Mouse (Mus musculus): ENCODE data around the gene Stk19.
"Not testable (repeated sequence)": the region's sequence is repeated elsewhere in the genome, so short reads cannot be mapped to it uniquely, and the experiment has no call there.

Stk19 gene

GRCm38 (mm10) chr17:34840736-34841307, 4.1 kb upstream of the Stk19 start:
- DNase-seq (ENCODE audit: low spot score in 2 of 2) = no peak

DNA sequence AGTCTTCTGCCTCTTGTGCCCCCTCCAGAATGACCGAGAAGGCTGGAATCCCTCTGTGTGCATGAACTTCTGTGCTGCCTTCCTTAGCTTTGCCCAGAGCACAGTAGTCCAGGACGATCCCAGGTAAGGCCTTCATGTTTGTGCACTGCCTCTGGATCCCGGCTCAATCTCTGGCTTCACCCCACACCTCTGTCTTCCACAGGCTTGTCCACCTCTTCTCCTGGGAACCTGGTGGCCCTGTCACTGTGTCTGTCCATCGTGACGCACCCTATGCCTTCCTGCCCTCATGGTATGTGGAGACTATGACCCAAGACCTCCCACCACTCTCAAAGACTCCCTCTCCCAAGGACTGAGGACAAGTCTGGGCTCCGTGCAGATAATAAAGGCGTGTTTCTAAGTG, 2.0 kb upstream of the Stk19 start:
- DNase-seq (ENCODE audit: low spot score in 2 of 2) = no peak

- DNase-seq (ENCODE audit: low spot score in 2 of 2) = no peak
Observed at GRCm38 (mm10) chr17:34837464-34838324, 949 bp upstream of the Stk19 start.

GRCm38 (mm10) chr17:34836155-34836855, 440 bp downstream of the Stk19 start:
- DNase-seq (ENCODE audit: low spot score in 2 of 2) = no peak

- DNase-seq (ENCODE audit: low spot score in 2 of 2) = not testable (repeated sequence)
Observed at GRCm38 (mm10) chr17:34830776-34831175, 6.0 kb downstream of the Stk19 start.

DNA sequence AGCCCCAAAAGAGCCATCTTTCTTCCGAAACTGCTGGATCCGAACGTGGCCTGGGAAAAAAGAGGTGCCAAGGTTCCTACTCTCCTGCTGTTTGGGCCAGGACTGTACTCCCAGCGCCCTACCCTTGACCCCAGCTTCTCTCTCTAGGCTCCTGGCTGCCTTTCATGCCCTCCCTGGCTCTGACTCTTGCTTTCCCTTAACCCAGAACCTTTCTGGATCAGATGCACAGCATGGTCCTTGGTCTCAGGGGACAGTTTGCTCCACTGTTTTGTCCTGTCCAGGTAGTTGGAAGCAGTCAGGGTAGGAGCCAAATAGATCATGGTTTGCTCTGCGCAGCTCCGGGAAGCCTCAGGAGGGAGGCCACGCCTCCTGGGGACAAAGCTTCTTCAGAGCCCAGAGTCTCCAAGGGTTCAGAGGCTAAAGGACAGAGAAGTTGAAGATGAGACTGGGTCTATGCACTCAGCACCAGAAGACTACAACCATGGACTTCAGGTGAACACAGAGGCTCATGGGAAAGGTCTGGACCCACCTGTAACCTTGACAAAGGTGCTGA, 21.9 kb downstream of the Stk19 start:
- no peak for DNase-seq (ENCODE audit: low spot score in 2 of 2)

DNA sequence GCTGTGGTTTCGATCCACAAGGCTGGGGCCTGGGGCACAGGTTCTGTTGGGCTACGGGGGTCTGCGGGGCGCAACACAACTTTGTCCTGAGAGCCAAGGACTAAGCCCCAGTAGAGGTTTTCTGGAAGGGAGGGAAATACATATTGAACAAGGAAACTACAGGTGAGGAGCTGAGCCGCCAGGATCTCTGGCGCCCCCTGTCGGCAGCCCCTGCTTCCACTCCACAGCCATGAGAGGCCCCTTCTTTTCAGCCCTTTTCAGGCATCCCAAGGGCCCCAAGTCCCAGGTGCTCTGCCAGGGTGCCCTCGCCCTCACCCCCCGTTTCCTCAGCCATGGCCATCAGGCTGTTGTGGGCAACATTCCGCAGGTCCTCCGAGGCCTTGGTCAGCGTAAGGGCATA, 23.0 kb downstream of the Stk19 start:
- DNase-seq (ENCODE audit: low spot score in 2 of 2) = not testable (repeated sequence)

DNA sequence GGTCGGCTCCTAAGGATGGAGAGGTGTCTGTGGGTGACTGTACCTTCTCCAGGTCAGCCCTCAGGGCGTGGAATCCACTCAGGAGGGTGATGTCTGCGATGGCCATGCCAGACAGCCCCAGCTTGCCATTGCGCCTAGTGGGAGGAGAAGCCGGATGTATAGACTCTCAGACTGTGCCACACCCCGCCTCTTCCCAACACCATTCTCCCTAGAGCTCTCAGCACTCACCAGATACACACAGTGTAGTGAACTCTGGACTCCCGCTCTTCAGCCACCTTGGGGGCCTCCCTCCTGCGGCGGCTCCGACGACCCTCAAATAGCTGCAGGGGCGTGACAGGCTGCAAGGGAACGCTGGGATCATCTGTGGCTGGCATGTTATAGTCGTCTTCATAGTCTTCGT, 25.5 kb downstream of the Stk19 start:
- no peak for DNase-seq (ENCODE audit: low spot score in 2 of 2)

- not testable (repeated sequence) for DNase-seq (ENCODE audit: low spot score in 2 of 2)
Observed at GRCm38 (mm10) chr17:34810811-34811210, 25.9 kb downstream of the Stk19 start.

DNA sequence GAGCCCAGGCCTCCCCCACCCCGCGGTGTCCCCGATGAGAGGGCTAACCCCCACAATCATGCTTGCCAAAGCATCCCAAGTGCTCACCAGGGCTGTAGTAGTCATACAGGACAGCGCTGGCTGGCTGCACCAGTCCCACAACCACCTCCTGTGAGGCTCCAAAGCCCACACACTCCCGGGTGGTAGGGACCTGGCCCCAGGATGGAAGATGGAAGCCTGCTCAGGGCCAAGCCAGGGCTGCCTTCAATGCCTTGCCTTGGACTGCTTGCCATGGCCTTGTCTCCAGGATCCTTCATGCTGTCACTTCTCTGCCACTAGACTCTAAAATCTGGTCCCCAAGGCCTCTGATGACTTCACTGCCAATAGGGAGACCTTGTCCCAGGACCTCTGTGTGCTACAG, 26.3 kb downstream of the Stk19 start:
- not testable (repeated sequence) for DNase-seq (ENCODE audit: low spot score in 2 of 2)

DNA sequence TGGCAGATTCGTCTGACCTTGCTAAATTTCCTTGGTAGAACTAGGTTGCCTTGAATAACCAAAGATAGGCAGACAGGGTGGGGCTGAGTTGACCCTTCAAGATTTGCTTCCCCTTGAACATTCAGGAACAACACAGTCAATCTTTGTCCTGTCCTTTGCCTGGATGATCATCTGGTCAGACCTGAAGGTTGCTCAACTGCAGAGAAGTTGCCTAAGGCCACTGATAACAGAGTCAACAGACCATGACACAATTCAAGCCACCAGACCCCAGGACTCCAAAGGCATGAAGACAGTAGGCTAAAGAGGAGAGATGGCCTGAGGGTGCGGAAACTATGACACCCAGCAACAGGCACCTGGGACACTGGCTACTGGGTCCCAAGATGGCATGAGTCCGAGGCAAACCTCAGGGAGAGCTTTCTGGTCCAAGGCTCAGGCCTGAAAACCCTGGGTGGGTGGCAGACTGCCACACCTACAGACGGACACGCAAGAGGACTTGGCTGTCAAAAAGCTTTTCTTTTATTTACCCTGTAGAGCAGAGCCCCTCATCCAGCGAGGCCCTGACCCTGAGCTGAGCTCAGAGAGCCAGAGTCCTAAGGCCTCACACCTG, 28.0 kb downstream of the Stk19 start:
- DNase-seq (ENCODE audit: low spot score in 2 of 2) = no peak

GRCm38 (mm10) chr17:34807176-34807575, 29.6 kb downstream of the Stk19 start:
- no peak for DNase-seq (ENCODE audit: low spot score in 2 of 2)

DNA sequence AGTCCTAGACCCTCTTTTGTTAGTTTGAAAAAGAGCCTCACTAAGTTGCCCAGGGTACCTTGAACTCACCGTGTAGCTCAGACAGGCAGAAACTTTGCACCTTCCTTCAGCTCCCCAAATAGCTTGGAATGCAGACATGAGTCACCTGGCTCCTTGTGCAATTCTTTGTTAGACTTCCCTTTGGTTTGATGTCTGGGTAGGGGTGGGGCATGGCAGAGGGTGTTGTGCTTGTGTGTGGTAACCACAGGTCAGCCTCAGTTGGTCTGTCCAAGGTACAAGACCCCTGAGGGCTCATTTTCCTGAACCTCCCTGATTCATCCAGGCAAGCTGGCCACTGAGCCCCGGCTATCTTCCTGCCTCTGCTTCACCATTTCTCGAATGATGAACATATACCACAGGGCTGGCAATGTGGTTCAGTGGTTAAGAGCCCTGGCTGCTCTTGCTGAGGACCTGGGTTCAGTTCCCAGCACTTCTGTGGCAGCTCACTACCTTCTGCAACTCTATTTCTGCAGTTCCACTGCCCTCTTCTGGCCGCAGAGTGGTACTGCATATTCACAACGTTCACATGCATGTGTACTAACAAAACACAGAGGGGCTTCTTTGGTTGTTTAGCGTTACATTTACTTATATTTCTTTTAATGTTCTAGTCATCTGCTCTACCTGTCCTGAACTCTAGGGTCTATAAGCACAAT, 31.7 kb downstream of the Stk19 start:
- no peak for DNase-seq (ENCODE audit: low spot score in 2 of 2)

GRCm38 (mm10) chr17:34804301-34804700, 32.4 kb downstream of the Stk19 start, which contains the start of gene Cyp21a1:
Cyp21a1 (minus strand) TSS chr17:34804561.
- not testable (repeated sequence) for DNase-seq (ENCODE audit: low spot score in 2 of 2)

- DNase-seq (ENCODE audit: low spot score in 2 of 2) = not testable (repeated sequence)
Observed at GRCm38 (mm10) chr17:34803367-34803766, 33.4 kb downstream of the Stk19 start.

DNA sequence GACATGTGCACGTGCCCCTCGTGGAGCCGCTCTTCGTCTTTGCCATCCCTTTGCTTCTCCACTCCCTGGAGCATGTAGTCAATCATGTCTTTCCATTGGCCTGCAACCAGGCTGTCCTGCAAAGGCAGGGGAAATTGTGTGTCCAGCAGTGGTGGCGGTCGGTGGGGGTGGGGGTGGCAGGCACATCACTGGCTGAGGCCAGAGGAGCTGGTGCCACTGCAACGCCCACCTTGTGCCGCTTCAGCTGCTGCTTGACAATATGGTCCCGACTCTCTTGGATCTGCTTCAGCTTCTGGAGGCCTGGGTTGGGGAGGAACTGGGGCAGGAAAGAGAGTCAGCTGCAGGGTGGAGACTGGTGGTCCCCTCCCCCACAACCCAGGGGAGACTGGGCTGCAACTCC, 34.0 kb downstream of the Stk19 start:
- not testable (repeated sequence) for DNase-seq (ENCODE audit: low spot score in 2 of 2)

DNA sequence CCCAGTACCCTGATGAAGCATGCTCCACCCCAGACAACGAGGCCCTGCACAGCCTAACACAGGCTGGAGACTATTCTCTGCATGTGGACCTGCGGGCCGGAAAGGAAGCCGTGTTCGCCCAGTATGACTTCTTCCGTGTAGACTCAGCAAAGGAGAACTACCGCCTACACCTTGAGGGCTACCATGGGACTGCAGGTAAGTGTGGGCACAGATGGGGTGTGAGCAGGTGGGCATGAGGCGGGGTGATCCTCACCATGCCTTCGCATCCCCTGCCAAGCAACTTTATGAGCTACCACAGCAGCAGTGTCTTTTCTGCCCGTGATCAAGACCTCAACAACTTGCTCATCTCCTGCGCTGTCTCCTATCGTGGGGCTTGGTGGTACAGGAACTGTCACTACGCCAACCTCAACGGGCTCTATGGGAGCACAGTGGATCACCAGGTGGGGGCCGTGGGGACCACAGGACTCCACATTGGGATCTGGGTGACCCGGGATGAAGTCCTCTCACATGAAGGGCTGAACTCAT, 35.9 kb downstream of the Stk19 start:
- DNase-seq (ENCODE audit: low spot score in 2 of 2) = not testable (repeated sequence)

DNA sequence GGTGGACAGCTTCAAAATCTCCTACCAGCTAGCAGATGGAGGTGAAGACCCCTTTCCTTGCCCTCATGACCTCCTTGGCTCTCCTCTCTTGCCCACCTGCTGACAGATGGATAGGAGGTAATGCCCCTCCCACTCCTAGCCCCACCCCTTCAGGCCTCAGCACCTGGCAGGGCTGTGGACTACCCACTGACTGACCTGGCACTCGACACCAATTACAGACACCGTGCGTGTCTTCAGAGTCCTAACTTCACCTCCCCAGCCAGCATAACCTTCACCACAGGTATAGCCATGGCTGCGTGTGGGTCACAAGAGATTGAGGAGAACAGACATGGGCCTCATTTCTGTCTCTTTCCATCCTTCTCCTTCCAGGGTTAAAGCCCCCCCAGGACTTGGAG, 37.2 kb downstream of the Stk19 start:
- DNase-seq (ENCODE audit: low spot score in 2 of 2) = no peak

DNA sequence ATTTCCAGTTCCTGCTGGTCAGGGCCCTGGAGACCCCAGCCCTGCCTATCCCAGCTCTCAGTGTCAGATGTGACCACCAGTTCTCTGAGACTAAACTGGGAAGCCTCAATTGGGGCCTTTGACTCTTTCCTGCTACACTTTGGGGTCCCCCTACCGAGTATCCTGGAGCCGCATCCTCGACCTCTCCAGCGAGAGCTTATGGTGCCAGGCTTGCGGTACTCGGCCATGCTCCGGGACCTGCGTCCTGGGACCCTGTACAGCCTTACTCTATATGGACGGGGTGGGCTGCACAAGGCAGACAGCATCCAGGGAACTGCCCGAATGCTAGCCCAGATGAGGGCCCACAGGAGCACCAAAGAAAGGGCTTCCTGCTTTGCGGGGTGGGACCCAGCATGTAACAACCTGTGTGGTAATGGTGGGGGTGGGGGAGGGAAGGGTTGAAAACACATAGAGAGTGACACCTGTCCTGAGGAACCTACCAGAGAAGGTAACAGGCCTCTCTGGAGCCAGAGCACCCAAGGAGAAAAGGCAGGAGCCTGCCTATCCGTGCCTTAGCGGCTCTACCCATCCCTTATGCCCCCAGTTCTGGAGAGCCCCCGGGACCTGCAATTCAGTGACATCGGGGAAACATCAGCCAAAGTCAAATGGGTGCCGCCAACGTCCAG, 37.7 kb downstream of the Stk19 start:
- DNase-seq (ENCODE audit: low spot score in 2 of 2) = no peak

DNA sequence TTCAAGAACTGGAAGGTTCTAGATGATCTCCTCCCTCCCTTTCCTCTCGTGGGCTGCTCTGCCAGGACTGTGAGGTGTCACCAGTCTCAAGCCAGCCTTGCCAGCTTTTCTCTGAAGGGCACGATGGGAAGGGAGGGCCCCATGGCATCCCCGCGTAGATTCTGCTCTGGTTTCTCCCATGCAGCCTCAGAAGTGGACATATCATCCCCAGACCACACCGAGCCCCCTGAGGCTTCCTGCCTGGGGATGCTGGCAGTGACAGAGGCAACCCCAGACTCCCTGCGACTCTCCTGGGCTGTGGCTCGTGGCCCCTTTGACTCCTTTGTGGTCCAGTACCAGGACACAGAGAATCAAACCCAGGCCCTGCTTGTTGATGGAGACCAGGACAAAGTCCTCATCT, 38.7 kb downstream of the Stk19 start:
- DNase-seq (ENCODE audit: low spot score in 2 of 2) = not testable (repeated sequence)

Measured in left cerebral cortex, adult 9 months (tissue).